Mouse (Mus musculus) urinary bladder, postnatal 10 days (tissue): ENCODE results near the gene Tnr.

ENCODE experiments used
- DNase-seq: peaks from one replicate; pipeline ENCODE4 v3.0.0; 2022; ENCODE audit warnings: low spot score

Gene Tnr

GRCm38 (mm10) chr1:159872866-159873265 lies 349.3 kb downstream of the Tnr start:
- DNase-seq, result no peak

- DNase-seq, result no peak
Observed at GRCm38 (mm10) chr1:159878681-159879080, 355.1 kb downstream of the Tnr start.

GRCm38 (mm10) chr1:159879866-159880265 lies 356.3 kb downstream of the Tnr start:
- no peak for DNase-seq

GRCm38 (mm10) chr1:159885476-159885875 lies 361.9 kb downstream of the Tnr start:
- no peak for DNase-seq

- no peak for DNase-seq
Observed at GRCm38 (mm10) chr1:159888611-159889010, 365.0 kb downstream of the Tnr start.

GRCm38 (mm10) chr1:159889012-159889765 lies 365.6 kb downstream of the Tnr start:
- no peak for DNase-seq

- DNase-seq, result no peak
Observed at GRCm38 (mm10) chr1:159890524-159890923, 367.0 kb downstream of the Tnr start.

GRCm38 (mm10) chr1:159895094-159895493 lies 371.5 kb downstream of the Tnr start:
- no peak for DNase-seq

- no peak for DNase-seq
Observed at GRCm38 (mm10) chr1:159899991-159900390, 376.4 kb downstream of the Tnr start.

- no peak for DNase-seq
Observed at GRCm38 (mm10) chr1:159900639-159901038, 377.1 kb downstream of the Tnr start.

GRCm38 (mm10) chr1:159901366-159902119 lies 378.0 kb downstream of the Tnr start:
- DNase-seq, result no peak

GRCm38 (mm10) chr1:159902120-159902497 lies 378.5 kb downstream of the Tnr start:
- DNase-seq, result no peak

GRCm38 (mm10) chr1:159911006-159911405 lies 387.4 kb downstream of the Tnr start:
- no peak for DNase-seq

GRCm38 (mm10) chr1:159914726-159915125 lies 391.2 kb downstream of the Tnr start:
- DNase-seq, result no peak

- DNase-seq, result no peak
Observed at GRCm38 (mm10) chr1:159920571-159920970, 397.0 kb downstream of the Tnr start.

GRCm38 (mm10) chr1:159923010-159923409 lies 399.4 kb downstream of the Tnr start:
- DNase-seq, result no peak

- no peak for DNase-seq
Observed at GRCm38 (mm10) chr1:159924105-159924504, 400.5 kb downstream of the Tnr start.

- no peak for DNase-seq
Observed at GRCm38 (mm10) chr1:159924684-159925083, 401.1 kb downstream of the Tnr start.

- no peak for DNase-seq
Observed at GRCm38 (mm10) chr1:159928681-159929335, 405.2 kb downstream of the Tnr start.

- no peak for DNase-seq
Observed at GRCm38 (mm10) chr1:159932092-159932491, 408.5 kb downstream of the Tnr start.

- DNase-seq, result no peak
Observed at GRCm38 (mm10) chr1:159932598-159932997, 409.0 kb downstream of the Tnr start.

- no peak for DNase-seq
Observed at GRCm38 (mm10) chr1:159938449-159938848, 414.9 kb downstream of the Tnr start.

- no peak for DNase-seq
Observed at GRCm38 (mm10) chr1:159939335-159939734, 415.8 kb downstream of the Tnr start.
